Mouse (Mus musculus) kidney, adult 9 months (tissue): ENCODE data around the gene Trim44.

Experiments
- DNase-seq: peaks from one replicate; pipeline ENCODE4 v3.0.0; 2022

Gene Trim44

GRCm38 (mm10) chr2:102406324-102407304 lies 1.0 kb downstream of the Trim44 start:
- DNase-seq = peak; percentile 88

GRCm38 (mm10) chr2:102403982-102404381 lies 3.6 kb downstream of the Trim44 start:
- DNase-seq = no peak

- DNase-seq = no peak
These were observed 4.3 kb downstream of the Trim44 start for GRCm38 (mm10) chr2:102403306-102403705.

- no peak for DNase-seq
These were observed 6.3 kb downstream of the Trim44 start for GRCm38 (mm10) chr2:102401352-102401692.

GRCm38 (mm10) chr2:102400605-102401351 lies 6.8 kb downstream of the Trim44 start:
- DNase-seq = peak; percentile 92

GRCm38 (mm10) chr2:102399864-102400604 lies 7.6 kb downstream of the Trim44 start:
- DNase-seq = no peak

- no peak for DNase-seq
These were observed 11.1 kb downstream of the Trim44 start for GRCm38 (mm10) chr2:102396493-102396892.

GRCm38 (mm10) chr2:102393457-102393856 lies 14.2 kb downstream of the Trim44 start:
- no peak for DNase-seq

- no peak for DNase-seq
These were observed 22.2 kb downstream of the Trim44 start for GRCm38 (mm10) chr2:102385328-102385902.

GRCm38 (mm10) chr2:102384496-102384895 lies 23.1 kb downstream of the Trim44 start:
- peak; percentile 81 for DNase-seq

- DNase-seq = no peak
These were observed 23.6 kb downstream of the Trim44 start for GRCm38 (mm10) chr2:102384057-102384456.

- no peak for DNase-seq
These were observed 24.4 kb downstream of the Trim44 start for GRCm38 (mm10) chr2:102383069-102383834.

GRCm38 (mm10) chr2:102382519-102382918 lies 25.1 kb downstream of the Trim44 start:
- no peak for DNase-seq

GRCm38 (mm10) chr2:102380581-102380980 lies 27.0 kb downstream of the Trim44 start:
- peak; percentile 71 for DNase-seq

- DNase-seq = no peak
These were observed 28.7 kb downstream of the Trim44 start for GRCm38 (mm10) chr2:102378928-102379327.

- DNase-seq = peak; percentile 53
These were observed 29.2 kb downstream of the Trim44 start for GRCm38 (mm10) chr2:102378381-102378780.

- DNase-seq = no peak
These were observed 30.3 kb downstream of the Trim44 start for GRCm38 (mm10) chr2:102377370-102377769.

- no peak for DNase-seq
These were observed 34.1 kb downstream of the Trim44 start for GRCm38 (mm10) chr2:102373406-102374105.

GRCm38 (mm10) chr2:102372690-102373089 lies 34.9 kb downstream of the Trim44 start:
- no peak for DNase-seq

- no peak for DNase-seq
These were observed 36.3 kb downstream of the Trim44 start for GRCm38 (mm10) chr2:102371332-102371731.

GRCm38 (mm10) chr2:102365983-102366545 lies 41.6 kb downstream of the Trim44 start:
- DNase-seq = no peak
